Mouse (Mus musculus): ENCODE data around the gene Rab3a.

Gene Rab3a

DNA sequence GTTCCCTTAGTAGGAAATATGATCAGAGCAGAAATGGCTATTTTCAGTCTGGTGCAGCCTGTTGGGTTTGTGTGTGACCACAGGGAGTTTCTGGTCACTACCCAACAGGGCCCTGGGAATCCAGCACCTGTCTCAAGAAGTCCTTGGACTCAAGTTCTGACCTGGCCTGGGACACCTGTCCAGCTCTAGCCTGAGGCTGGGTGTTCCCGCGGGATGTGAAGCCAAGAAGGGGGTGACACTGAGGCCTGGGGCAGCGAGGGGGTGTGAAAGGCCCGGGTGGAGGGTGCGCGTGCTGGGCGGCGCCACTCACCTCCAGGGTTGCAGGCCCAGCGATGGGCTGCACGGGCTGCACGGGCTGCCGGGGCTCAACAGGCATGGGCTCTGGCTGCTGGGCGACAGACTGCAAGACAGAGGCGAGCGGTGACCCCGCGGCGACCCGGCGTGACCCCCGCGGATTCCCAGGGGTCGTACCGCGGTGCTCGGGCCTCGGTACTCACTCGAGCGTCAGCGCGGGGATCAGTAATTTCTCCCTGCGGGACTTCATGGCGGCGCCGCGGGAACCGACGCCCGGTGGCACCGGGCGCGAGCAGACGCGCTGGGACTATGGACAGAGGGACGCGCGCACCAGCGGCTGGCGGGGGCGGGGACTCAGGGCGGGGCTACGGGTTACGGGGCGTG, 42.1 kb downstream of the Rab3a start:
- DNase-seq (ENCODE audit: extremely low read depth, insufficient read length, low spot score), result no peak

DNA sequence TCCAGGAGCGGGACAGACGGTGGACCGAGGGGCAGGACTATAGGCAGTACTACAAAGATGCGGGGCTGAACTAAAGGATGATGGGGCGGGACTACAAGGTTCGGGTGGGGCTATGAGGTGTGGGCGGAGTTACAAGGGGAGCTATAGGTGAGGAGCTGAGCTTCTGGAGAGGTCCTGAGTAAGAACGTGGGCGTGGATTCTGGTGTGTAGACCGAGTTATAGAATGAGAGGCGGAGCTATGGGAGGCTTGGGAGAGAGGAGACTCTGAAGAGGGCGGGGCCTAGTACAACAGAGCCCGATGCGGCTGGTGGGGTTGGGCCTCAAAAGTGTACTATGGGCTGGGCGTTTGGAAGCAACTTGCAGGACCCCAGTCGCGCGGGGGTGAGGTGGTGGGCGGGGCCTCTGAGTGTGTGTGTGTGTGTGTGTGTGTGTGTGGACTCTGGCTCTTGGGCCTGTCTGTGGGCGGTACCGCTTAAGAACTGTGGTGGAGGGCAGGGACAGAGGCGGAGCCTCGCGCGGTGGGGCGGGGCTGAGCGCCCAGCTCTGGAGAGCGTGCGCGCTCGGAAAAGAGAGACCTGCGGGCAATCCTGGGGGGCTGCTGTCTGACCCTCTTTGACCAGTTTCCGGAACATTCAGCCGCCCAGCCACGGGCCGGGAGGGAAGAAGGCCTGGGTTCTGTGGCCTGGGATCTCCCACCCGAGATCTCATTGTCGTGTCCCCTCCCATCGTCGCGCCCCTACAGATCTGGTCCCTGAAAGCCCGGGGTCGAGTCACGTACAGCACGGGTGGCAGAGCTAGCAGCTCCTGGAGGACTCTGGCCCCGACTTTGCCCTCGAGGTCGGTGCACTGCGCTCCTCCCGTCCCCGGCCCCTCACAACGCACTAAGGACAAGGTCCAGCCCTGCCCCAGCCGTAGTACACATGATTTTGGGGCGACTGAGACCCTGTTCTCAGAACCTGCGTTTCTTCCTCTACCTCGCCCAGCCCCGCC, 42.9 kb downstream of the Rab3a start:
- DNase-seq (ENCODE audit: extremely low read depth, insufficient read length, low spot score), result peak; percentile 96

DNA sequence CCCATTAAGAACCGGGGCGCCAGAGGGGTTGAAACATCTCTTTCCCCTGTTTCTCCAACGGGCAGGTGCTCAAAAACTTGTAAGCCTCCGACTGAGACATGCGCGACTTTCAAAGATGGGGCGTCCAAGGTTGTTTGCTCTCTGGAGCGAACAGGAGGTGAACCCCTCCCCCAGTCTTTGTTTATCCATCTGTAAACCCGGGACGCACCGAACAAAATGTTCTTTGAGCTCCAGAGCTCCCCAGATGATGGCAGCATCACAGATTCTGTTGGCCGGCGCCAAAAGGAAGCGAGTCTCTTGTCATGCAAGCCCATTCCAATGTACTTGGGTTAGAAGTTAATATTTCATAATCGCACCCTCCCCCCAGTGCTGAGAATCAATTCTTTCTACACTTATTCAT, 43.8 kb downstream of the Rab3a start:
- DNase-seq (ENCODE audit: extremely low read depth, insufficient read length, low spot score), result no peak

- DNase-seq (ENCODE audit: extremely low read depth, insufficient read length, low spot score), result no peak
Measured at GRCm38 (mm10) chr8:70800648-70801047, 46.2 kb downstream of the Rab3a start.

- no peak for DNase-seq (ENCODE audit: extremely low read depth, insufficient read length, low spot score)
Measured at GRCm38 (mm10) chr8:70801156-70801555, 46.7 kb downstream of the Rab3a start.

DNA sequence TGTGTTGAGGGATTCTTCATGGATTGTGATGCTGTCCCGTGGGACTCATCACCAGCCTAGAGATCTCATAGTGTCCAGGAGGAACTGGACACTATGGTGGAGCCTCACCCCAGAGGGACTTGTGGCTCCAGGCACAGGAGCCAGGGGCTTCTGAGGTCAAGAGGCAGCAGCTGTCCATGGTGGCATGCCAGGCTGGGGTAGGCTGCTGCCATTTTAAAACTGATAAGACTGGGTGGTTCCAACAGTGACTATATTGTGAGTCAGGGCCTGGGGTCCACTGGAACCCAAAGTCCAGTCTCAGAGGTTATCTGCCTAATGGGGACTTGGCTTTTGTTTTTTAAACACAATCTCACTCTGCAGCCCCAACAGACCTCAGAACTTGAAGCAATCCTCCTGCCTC, 47.4 kb downstream of the Rab3a start:
- DNase-seq (ENCODE audit: extremely low read depth, insufficient read length, low spot score), result no peak

DNA sequence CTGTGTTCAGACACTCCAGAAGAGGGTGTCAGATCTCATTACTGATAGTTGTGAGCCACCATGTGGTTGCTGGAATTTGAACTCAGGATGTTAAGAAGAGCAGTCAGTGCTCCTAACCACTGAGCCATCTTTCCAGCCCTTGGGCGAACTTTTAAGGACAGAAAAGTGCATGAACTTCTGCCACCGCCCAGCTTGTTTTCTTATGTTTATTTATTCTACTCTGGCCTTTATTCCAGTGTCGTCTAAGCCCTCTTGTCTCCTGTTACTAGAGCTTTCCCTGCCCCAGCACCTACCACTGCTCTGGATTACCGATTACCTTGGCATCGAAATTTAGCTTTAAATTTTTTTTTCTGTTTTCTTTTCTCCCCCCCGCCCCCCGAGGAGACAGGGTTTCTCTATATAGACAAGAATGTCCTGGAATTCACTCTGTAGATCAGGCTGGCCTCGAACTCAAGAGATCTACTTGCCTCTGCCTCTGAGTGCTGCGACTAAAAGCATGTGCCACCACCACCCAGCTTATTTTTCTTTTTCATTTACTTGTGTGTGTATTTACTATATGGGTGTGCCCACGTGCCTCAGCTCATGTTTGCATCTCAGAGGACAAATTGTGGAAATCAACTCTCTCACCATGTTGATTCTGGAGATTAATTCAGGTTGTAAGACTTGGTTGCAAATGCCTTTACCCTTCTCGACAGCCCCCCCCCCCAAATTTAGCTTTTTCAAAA, 48.5 kb downstream of the Rab3a start:
- DNase-seq (ENCODE audit: extremely low read depth, insufficient read length, low spot score), result no peak

DNA sequence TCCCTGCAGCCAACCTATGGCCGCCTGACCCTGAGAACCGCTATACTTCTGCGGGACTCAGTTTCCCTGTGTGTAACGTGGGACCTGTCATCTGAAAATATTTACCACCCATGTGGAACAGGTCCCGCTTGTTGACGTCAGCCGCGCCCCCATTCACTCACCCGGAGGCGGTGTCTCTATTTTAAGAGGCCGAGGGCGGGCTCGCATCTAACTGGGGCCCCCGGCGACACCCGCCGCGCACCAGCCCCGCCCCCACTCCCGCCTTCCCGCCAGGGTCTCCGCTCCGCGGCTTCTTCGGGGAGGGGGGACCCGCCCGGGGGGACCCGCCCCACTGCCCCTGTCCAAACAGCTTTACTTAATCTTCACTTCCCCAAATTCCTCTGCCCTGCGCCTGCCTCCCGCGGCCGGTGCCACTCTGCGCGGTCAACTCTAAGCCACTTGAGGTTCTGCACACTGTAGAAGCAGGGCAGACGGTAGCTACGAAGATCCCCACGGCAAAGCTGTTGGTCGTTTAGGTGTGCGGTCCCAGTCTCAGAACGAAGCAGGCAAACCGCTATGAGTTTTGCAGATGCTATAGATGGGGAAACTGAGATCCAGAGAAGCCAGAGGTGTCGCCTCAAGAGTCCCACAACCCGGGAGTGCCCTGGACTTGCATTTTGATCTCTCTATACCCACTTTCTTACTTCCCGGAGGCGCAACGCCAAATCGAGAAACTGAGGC, 49.4 kb downstream of the Rab3a start:
- no peak for DNase-seq (ENCODE audit: extremely low read depth, insufficient read length, low spot score)

- peak; percentile 85 for DNase-seq (ENCODE audit: extremely low read depth, insufficient read length, low spot score)
Measured at GRCm38 (mm10) chr8:70804481-70805206, 50.2 kb downstream of the Rab3a start, which contains the start of gene Mast3. Gene Mast3, minus strand, starts transcription at chr8:70805054.

DNA sequence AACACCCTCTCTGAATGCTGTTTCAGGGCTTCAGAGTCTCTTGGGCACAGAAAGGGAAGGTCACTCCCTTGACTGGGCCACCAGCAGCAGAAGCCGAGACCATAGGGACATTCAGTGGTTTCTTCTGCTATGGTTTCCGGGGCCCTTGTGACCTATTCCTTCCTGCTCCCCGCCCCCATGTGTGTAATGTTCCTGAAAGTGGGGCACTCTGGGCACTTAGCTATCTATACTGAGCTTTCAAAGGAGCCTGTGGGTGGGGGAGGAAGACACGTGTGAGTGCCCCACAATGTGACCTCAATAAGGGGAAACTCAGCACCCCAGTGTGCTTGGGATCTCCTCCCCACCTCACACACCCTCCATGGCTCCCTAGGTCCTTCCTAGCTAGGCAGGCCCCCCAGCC, 52.1 kb downstream of the Rab3a start:
- no peak for DNase-seq (ENCODE audit: extremely low read depth, insufficient read length, low spot score)

GRCm38 (mm10) chr8:70807304-70807703, 52.8 kb downstream of the Rab3a start:
- no peak for DNase-seq (ENCODE audit: extremely low read depth, insufficient read length, low spot score)

DNA sequence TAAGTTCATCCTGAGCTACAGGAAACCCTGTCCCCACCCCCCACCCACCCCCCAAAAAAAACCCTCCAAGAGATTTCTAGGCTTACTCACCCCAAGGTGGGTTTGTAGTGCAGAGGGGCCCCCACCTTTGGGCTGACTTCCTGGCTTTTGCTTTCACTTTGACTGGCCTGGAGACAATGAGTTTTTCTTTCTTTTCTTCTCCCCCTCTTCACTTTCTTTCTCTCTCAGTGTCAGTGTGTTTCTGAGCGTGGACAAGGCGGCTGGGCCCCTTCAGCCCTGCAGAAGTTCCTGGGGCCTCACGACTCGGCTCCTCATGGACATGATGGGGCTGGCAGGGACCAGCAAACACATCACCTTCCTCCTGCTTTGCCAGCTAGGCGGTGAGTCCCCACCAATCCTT, 53.8 kb downstream of the Rab3a start, which contains the start of gene Il12rb1:
TSS of gene Il12rb1 (plus strand) at position 211 of the 400 bp plus-strand sequence.
- DNase-seq (ENCODE audit: extremely low read depth, insufficient read length, low spot score), result no peak

Data from 3134 (cell line).